Mouse (Mus musculus): ENCODE results near the gene Kcnma1. TPM values are rescaled to one million over a fixed set of nuclear protein-coding genes. Genes with fewer than 3 reads are reported as not detected.
A peak's percentile ranks its signal among the peaks of the same experiment; 100 is the strongest.

Kcnma1 gene
- polyA plus RNA-seq, 1 experiment from 2014 or later = 0.39 TPM

DNA sequence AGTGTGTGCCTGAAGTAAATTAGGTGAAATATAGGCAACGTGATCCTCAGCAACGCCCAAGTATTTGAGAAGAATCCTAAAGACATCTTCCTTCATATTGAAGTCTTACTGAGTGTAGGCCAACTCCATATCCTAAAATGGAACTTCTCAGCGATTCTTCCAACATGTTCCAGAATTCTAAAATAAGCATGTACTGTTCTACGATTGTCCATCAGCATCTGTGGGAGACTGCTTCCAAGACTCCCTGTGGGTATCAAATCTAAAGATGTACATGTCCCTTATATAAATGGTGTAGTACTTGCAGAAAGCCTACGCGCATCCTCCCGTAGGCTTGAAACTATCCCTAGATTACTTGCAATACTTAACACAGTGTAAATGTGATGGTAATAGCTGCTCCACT is 217.4 kb downstream of the Kcnma1 start:
- no peak overlapping the region for H3K4me2 ChIP-seq
- no peak for ATAC-seq (replicated peaks; ENCODE audit: insufficient number of reproducible peaks, low FRiP score, low TSS enrichment)
- no peaks in the 10 kb centered on the region for H3K27me3 ChIP-seq (ENCODE audit: control insufficient read depth, insufficient read depth, low read length)
- no peak overlapping the region for H3K9ac ChIP-seq (ENCODE audit: low read depth, low read length)
- H3K9me3 ChIP-seq (replicated peaks; ENCODE audit: control insufficient read depth, low read length) = no peaks in the 10 kb centered on the region
- no peaks in the 10 kb centered on the region for H3K36me3 ChIP-seq (ENCODE audit: control insufficient read depth, insufficient read depth, low read length)
- no peak overlapping the region for H3K27ac ChIP-seq (ENCODE audit: low read depth, low read length)
- 84% methylated on average over 7 of the region's 7 CpGs for WGBS (ENCODE audit: insufficient replicate concordance)
- 0 out of 2 replicates have a peak, but pooled peaks cover 2% of the 10 kb centered on the region for H3K4me1 ChIP-seq (ENCODE audit: control insufficient read depth, insufficient read depth, low read length)
- H3K4me3 ChIP-seq (ENCODE audit: low read depth, low read length) = no peak overlapping the region

DNA sequence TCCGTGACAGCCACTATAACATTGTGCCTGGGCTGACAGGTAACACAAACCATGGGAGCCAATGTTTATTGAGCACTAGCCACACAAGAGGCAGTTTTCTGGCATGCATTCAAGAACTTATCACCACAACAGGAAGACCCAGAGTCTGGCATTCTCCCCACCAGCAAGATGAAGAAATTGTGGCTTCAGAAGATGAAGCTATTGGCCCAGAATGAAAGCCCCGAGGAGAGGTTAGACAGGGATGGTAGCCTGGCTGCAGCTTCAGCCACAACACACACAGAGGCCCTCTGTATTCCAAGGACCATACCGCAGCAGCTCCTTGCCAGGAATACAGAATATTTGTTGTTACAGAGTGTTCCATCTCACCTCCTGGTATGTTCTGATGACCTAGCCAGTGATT is 221.6 kb downstream of the Kcnma1 start:
- no peak for ATAC-seq (replicated peaks; ENCODE audit: insufficient number of reproducible peaks, low FRiP score, low TSS enrichment)
- H3K27me3 ChIP-seq (ENCODE audit: control insufficient read depth, insufficient read depth, low read length) = no peaks in the 10 kb centered on the region
- no peak overlapping the region for H3K4me2 ChIP-seq
- H3K9me3 ChIP-seq (replicated peaks; ENCODE audit: control insufficient read depth, low read length) = no peaks in the 10 kb centered on the region
- H3K4me3 ChIP-seq (ENCODE audit: low read depth, low read length) = no peak overlapping the region
- WGBS (ENCODE audit: insufficient replicate concordance) = 47% methylated on average over 3 of the region's 3 CpGs
- H3K36me3 ChIP-seq (ENCODE audit: control insufficient read depth, insufficient read depth, low read length) = no peaks in the 10 kb centered on the region
- 0 out of 2 replicates have a peak, but pooled peaks cover 2% of the 10 kb centered on the region for H3K4me1 ChIP-seq (ENCODE audit: control insufficient read depth, insufficient read depth, low read length)
- H3K9ac ChIP-seq (ENCODE audit: low read depth, low read length) = no peak overlapping the region
- no peak overlapping the region for H3K27ac ChIP-seq (ENCODE audit: low read depth, low read length)

DNA sequence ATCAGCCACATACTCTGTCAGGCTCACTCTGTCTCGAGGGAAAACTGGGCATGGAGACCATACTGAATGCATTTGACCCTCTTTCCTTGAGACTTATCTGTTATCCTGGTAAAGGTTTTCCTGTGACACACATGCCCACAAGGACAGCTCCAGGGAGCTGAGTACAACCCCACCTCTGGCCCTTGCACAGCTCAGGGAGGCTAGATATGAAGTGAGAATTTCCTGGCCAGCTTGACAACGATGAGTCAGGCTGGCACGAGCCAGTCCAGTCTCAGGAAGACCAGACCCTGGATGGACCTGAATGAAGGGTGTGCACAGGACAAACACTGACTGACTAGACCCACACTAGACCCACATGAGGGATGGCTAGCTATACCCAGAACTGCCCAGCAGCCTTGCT is 222.2 kb downstream of the Kcnma1 start:
- WGBS (ENCODE audit: insufficient replicate concordance) = 50% methylated on average over 3 of the region's 3 CpGs
- Histone ChIP-seq H3K4me3 (ENCODE audit: low read depth, low read length) (no peak overlapping the region), H3K9ac (ENCODE audit: low read depth, low read length) (no peak overlapping the region), H3K27me3 (ENCODE audit: control insufficient read depth, insufficient read depth, low read length) (no peaks in the 10 kb centered on the region), H3K4me1 (ENCODE audit: control insufficient read depth, insufficient read depth, low read length) (0 out of 2 replicates have a peak, but pooled peaks cover 2% of the 10 kb centered on the region), H3K9me3 (replicated peaks; ENCODE audit: control insufficient read depth, low read length) (no peaks in the 10 kb centered on the region), H3K4me2 (no peak overlapping the region), H3K27ac (ENCODE audit: low read depth, low read length) (no peak overlapping the region), H3K36me3 (ENCODE audit: control insufficient read depth, insufficient read depth, low read length) (no peaks in the 10 kb centered on the region)
- ATAC-seq (replicated peaks; ENCODE audit: insufficient number of reproducible peaks, low FRiP score, low TSS enrichment) = peak; percentile 31; the same call in 1 of the 2 replicates

- H3K9ac ChIP-seq (ENCODE audit: low read depth, low read length) = no peak overlapping the region
- 0 out of 2 replicates have a peak, but pooled peaks cover 2% of the 10 kb centered on the region for H3K4me1 ChIP-seq (ENCODE audit: control insufficient read depth, insufficient read depth, low read length)
- H3K27me3 ChIP-seq (ENCODE audit: control insufficient read depth, insufficient read depth, low read length) = no peaks in the 10 kb centered on the region
- no peak overlapping the region for H3K4me3 ChIP-seq (ENCODE audit: low read depth, low read length)
- no peaks in the 10 kb centered on the region for H3K36me3 ChIP-seq (ENCODE audit: control insufficient read depth, insufficient read depth, low read length)
- H3K27ac ChIP-seq (ENCODE audit: low read depth, low read length) = no peak overlapping the region
- WGBS (ENCODE audit: insufficient replicate concordance) = 51% methylated on average over 13 of the region's 13 CpGs
- ATAC-seq (replicated peaks; ENCODE audit: insufficient number of reproducible peaks, low FRiP score, low TSS enrichment) = no peak
- no peaks in the 10 kb centered on the region for H3K9me3 ChIP-seq (replicated peaks; ENCODE audit: control insufficient read depth, low read length)
- H3K4me2 ChIP-seq = no peak overlapping the region
These were observed 223.0 kb downstream of the Kcnma1 start for GRCm38 (mm10) chr14:23791261-23791691.

GRCm38 (mm10) chr14:23786687-23787073 is 227.6 kb downstream of the Kcnma1 start:
- no peak overlapping the region for H3K9ac ChIP-seq (ENCODE audit: low read depth, low read length)
- H3K4me1 ChIP-seq (ENCODE audit: control insufficient read depth, insufficient read depth, low read length) = no peaks in the 10 kb centered on the region
- H3K9me3 ChIP-seq (replicated peaks; ENCODE audit: control insufficient read depth, low read length) = no peaks in the 10 kb centered on the region
- no peak overlapping the region for H3K27ac ChIP-seq (ENCODE audit: low read depth, low read length)
- H3K4me2 ChIP-seq = no peak overlapping the region
- H3K4me3 ChIP-seq (ENCODE audit: low read depth, low read length) = no peak overlapping the region
- H3K36me3 ChIP-seq (ENCODE audit: control insufficient read depth, insufficient read depth, low read length) = no peaks in the 10 kb centered on the region
- ATAC-seq (replicated peaks; ENCODE audit: insufficient number of reproducible peaks, low FRiP score, low TSS enrichment) = no peak
- H3K27me3 ChIP-seq (ENCODE audit: control insufficient read depth, insufficient read depth, low read length) = no peaks in the 10 kb centered on the region
- WGBS (ENCODE audit: insufficient replicate concordance) = 24% methylated on average over 1 of the region's 1 CpGs

DNA sequence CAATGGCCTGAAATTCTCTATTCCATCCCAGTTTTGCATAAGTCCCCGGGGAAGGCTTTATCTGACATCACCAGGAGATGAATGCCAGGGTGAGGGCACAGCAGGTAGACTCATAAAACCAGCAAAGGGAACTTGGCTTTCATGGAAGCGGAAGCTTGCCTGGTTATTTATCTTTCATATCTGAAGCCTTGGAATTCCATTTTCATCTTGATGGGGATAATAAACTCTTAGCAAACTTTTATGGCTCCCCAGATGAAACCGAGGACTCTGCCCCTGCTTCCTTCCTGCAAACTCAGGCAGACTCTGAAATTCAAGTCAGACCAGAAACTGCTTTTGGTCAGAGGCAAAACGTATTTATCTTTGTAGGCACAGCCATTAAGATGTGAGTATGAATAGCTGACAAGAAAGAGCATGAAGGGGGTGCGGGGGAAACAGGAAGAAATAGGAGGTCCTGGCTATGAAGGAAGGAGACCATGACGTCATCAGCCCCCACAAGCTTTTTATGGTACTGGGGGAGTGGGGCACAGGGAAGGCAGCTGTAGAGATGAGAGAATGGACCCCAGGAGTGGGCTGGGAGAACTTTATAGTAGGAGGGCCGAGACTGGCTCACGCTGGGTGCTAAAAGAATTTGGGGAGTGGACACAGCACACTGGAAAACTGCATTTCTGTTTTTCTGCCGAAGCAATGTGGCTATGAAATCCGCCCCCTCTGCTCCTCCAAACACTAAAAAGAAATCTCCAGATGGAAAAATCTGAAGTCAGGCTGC is 228.2 kb downstream of the Kcnma1 start:
- 48% methylated on average over 10 of the region's 10 CpGs for WGBS (ENCODE audit: insufficient replicate concordance)
- Histone ChIP-seq H3K27ac (ENCODE audit: low read depth, low read length) (no peak overlapping the region), H3K27me3 (ENCODE audit: control insufficient read depth, insufficient read depth, low read length) (no peaks in the 10 kb centered on the region), H3K4me1 (ENCODE audit: control insufficient read depth, insufficient read depth, low read length) (no peaks in the 10 kb centered on the region), H3K9ac (ENCODE audit: low read depth, low read length) (no peak overlapping the region), H3K4me2 (no peak overlapping the region), H3K9me3 (replicated peaks; ENCODE audit: control insufficient read depth, low read length) (no peaks in the 10 kb centered on the region), H3K4me3 (ENCODE audit: low read depth, low read length) (no peak overlapping the region), H3K36me3 (ENCODE audit: control insufficient read depth, insufficient read depth, low read length) (no peaks in the 10 kb centered on the region)
- no peak for ATAC-seq (replicated peaks; ENCODE audit: insufficient number of reproducible peaks, low FRiP score, low TSS enrichment)

DNA sequence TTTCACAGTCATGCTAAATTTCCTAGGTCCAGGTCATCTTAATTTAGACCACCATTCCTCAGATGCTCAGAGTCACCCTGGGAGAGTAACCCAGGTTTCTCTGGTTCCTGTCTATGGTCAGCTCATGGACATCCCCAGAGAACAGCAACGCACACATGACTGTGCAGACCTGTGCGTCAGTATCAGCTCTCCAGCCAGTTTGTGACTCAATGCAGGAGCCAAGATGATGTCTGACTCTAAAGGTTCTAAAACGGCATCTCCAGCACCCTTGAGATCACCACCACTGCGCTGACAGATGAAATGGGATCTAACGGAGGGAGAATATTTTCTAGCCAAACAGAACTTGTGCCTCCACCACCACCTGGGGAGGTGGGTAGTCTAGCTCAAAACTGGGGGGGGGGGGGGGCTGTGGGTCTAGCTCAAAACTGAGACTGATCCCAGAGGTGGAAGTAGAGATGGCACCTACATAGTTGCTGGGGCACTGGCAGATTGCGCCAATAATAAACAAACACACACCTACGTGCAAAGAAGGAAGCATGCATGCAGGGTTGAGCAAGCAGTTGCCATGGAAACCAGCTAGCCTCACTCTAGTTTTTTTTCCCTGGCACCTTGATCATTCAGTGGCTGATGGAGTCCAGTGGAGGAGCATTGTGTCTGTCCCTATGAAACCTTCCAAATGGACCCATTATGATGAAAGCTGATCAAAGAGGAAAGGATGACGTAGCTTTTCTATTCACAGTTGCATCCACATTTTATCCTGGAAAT is 231.3 kb downstream of the Kcnma1 start:
- Histone ChIP-seq H3K36me3 (ENCODE audit: control insufficient read depth, insufficient read depth, low read length) (no peaks in the 10 kb centered on the region), H3K9me3 (replicated peaks; ENCODE audit: control insufficient read depth, low read length) (no peaks in the 10 kb centered on the region), H3K4me3 (ENCODE audit: low read depth, low read length) (no peak overlapping the region), H3K27me3 (ENCODE audit: control insufficient read depth, insufficient read depth, low read length) (no peaks in the 10 kb centered on the region), H3K27ac (ENCODE audit: low read depth, low read length) (no peak overlapping the region), H3K9ac (ENCODE audit: low read depth, low read length) (no peak overlapping the region), H3K4me2 (no peak overlapping the region), H3K4me1 (ENCODE audit: control insufficient read depth, insufficient read depth, low read length) (no peaks in the 10 kb centered on the region)
- WGBS (ENCODE audit: insufficient replicate concordance) = 73% methylated on average over 8 of the region's 8 CpGs
- ATAC-seq (replicated peaks; ENCODE audit: insufficient number of reproducible peaks, low FRiP score, low TSS enrichment) = no peak

- H3K27me3 ChIP-seq (ENCODE audit: control insufficient read depth, insufficient read depth, low read length) = no peaks in the 10 kb centered on the region
- ATAC-seq (replicated peaks; ENCODE audit: insufficient number of reproducible peaks, low FRiP score, low TSS enrichment) = no peak
- no peak overlapping the region for H3K27ac ChIP-seq (ENCODE audit: low read depth, low read length)
- no peak overlapping the region for H3K4me3 ChIP-seq (ENCODE audit: low read depth, low read length)
- H3K36me3 ChIP-seq (ENCODE audit: control insufficient read depth, insufficient read depth, low read length) = no peaks in the 10 kb centered on the region
- no peaks in the 10 kb centered on the region for H3K9me3 ChIP-seq (replicated peaks; ENCODE audit: control insufficient read depth, low read length)
- no peak overlapping the region for H3K9ac ChIP-seq (ENCODE audit: low read depth, low read length)
- WGBS (ENCODE audit: insufficient replicate concordance) = 51% methylated on average over 2 of the region's 2 CpGs
- H3K4me1 ChIP-seq (ENCODE audit: control insufficient read depth, insufficient read depth, low read length) = peaks cover 3% of the 10 kb centered on the region; the same call in 1 of the 2 replicates
- H3K4me2 ChIP-seq = no peak overlapping the region
These were observed 239.7 kb downstream of the Kcnma1 start for GRCm38 (mm10) chr14:23774542-23774941.

Data from heart, embryonic 11.5 days (tissue).